Mouse (Mus musculus) myocyte (in vitro differentiated cells): ENCODE data around the gene Tsen34.
"Not testable (repeated sequence)": the region's sequence is repeated elsewhere in the genome, so short reads cannot be mapped to it uniquely, and the experiment has no call there.

ENCODE experiments used
- E2F4 ChIP-seq: IDR thresholded peaks from one replicate; pipeline ENCODE4 v1.6.1; 2011; ENCODE audit warnings: mild to moderate bottlenecking, control low read depth, moderate library complexity; ENCODE audit not compliant: insufficient read depth
- MAX ChIP-seq: IDR thresholded peaks from one replicate; pipeline ENCODE4 v1.6.1; 2011; ENCODE audit warnings: low read depth, mild to moderate bottlenecking, control low read depth
- MYOG ChIP-seq, 3 experiments: IDR thresholded peaks; one replicate each; pipeline ENCODE4 v1.6.1; 2011; ENCODE audit warnings: control low read depth in 2 of 3, low read depth in 2 of 3, mild to moderate bottlenecking in 2 of 3; ENCODE audit not compliant: insufficient read length in 2 of 3, control insufficient read depth in 1 of 3, insufficient read depth in 1 of 3
- POLR2A ChIP-seq: IDR thresholded peaks from one replicate; pipeline ENCODE4 v1.6.1; 2011; ENCODE audit warnings: low read depth, mild to moderate bottlenecking, control low read depth, moderate library complexity; ENCODE audit not compliant: insufficient read length
- USF1 ChIP-seq: IDR thresholded peaks from one replicate; pipeline ENCODE4 v1.6.1; 2011; ENCODE audit warnings: low read depth, mild to moderate bottlenecking, control low read depth, moderate library complexity

- not testable (repeated sequence) for TF ChIP-seq MAX; POLR2A; USF1; E2F4; MYOG (IDR thresholded peaks at IDR 0.05; ENCODE audit: control insufficient read depth in 1 of 3, insufficient read depth in 1 of 3, insufficient read length in 2 of 3, low read depth in 2 of 3)
These were observed 2.3 kb downstream of the Tsen34 start for GRCm38 (mm10) chr7:3694949-3695305.
